Mouse (Mus musculus) midbrain, embryonic 11.5 days (tissue): ENCODE measurements around the gene Plin4. TPM values are rescaled to one million over a fixed set of nuclear protein-coding genes. Genes with fewer than 3 reads are reported as not detected.
"Not testable (repeated sequence)": the region's sequence is repeated elsewhere in the genome, so short reads cannot be mapped to it uniquely, and the experiment has no call there.

Experiments
- ATAC-seq: fragments of 200-750 bp; cut with Nextera tagmentation; 2 replicates; pipeline ENCODE4 v1.8.0; 2017; ENCODE audit warnings: moderate TSS enrichment, moderate library complexity; ENCODE audit not compliant: low FRiP score
- DNase-seq: peaks from one replicate; pipeline ENCODE4 v3.0.0; 2015; ENCODE audit warnings: low spot score; ENCODE audit errors: missing footprints
- H3K27ac ChIP-seq: fragments of 300-500 bp; sonication (generic); 2 replicates; pipeline ENCODE4 v1.5.1; 2014; ENCODE audit warnings: low read depth, low read length
- H3K27me3 ChIP-seq: fragments of 300-500 bp; sonication (generic); 2 replicates; pipeline ENCODE4 v1.6.1; 2014; ENCODE audit warnings: mild to moderate bottlenecking, low read length, moderate library complexity, mixed read lengths; ENCODE audit not compliant: control insufficient read depth, insufficient read depth
- H3K36me3 ChIP-seq: fragments of 300-500 bp; sonication (generic); 2 replicates; pipeline ENCODE4 v1.6.1; 2014; ENCODE audit warnings: mild to moderate bottlenecking, low read length, moderate library complexity, mixed read lengths; ENCODE audit not compliant: control insufficient read depth, insufficient read depth
- H3K4me1 ChIP-seq: fragments of 300-500 bp; sonication (generic); 2 replicates; pipeline ENCODE4 v1.6.1; 2014; ENCODE audit warnings: low read length; ENCODE audit not compliant: control insufficient read depth, insufficient read depth
- H3K4me2 ChIP-seq: fragments of 300-500 bp; sonication (generic); 2 replicates; pipeline ENCODE4 v1.6.1; 2014; ENCODE audit warnings: mild to moderate bottlenecking, moderate library complexity
- H3K4me3 ChIP-seq: fragments of 300-500 bp; sonication (generic); 2 replicates; pipeline ENCODE4 v1.5.1; 2014; ENCODE audit warnings: low read depth, low read length
- H3K9ac ChIP-seq: fragments of 300-500 bp; sonication (generic); 2 replicates; pipeline ENCODE4 v1.6.1; 2014; ENCODE audit warnings: low read length
- H3K9me3 ChIP-seq: fragments of 300-500 bp; sonication (generic); 2 replicates; pipeline ENCODE4 v1.6.1; 2016; ENCODE audit warnings: low read length; ENCODE audit not compliant: control insufficient read depth
- WGBS: fragments of 180-500 bp; shearing (Covaris S2); extraction: QIAGEN DNeasy Blood & Tissue Kit; methylation state at CpG from one replicate; pipeline ENCODE4 v1.1.7; 2014; 5-methylcytosine and 5-hydroxymethylcytosine counted together
- polyA plus RNA-seq: library from polyadenylated mRNA; unstranded; fragments of >200 nt; fragmentation: Nextera tagmentation; extraction: Ambion mirVana; gene quantifications from 2 replicates; pipeline ENCODE4 v1.2.1, GENCODE M21; 2014

The Plin4 gene
- polyA plus RNA-seq, 1 experiment from 2014 or later: 0.05 TPM

DNA sequence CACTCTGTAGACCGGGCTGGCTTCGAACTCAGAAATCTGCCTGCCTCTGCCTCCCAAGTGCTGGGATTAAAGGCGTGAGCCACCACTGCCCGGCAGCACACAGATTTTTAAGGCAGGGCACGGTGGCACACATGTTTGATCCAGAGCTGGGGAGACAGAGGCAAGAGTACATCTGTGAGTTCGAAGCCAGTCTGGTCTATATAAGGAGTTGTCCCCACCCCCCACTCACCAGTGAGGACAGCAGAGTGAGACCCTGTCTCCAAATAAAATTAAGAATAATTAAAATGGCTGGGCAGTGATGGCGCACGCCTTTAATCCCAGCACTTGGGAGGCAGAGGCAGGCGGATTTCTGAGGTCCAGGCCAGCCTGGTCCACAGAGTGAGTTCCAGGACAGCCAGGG is 31.2 kb downstream of the Plin4 start:
- H3K27me3 ChIP-seq, H3K9me3 ChIP-seq, H3K9ac ChIP-seq, H3K36me3 ChIP-seq, DNase-seq, H3K27ac ChIP-seq, ATAC-seq: not testable (repeated sequence)
- WGBS: 62% methylated on average over 9 of the region's 9 CpGs
- Histone ChIP-seq H3K4me1 (peaks cover 31% of the 10 kb centered on the region), H3K4me2 (peak overlapping the region; percentile 98; the same call in 1 of the 2 replicates), H3K4me3 (peak overlapping the region; percentile 80; the same call in 1 of the 2 replicates)

DNA sequence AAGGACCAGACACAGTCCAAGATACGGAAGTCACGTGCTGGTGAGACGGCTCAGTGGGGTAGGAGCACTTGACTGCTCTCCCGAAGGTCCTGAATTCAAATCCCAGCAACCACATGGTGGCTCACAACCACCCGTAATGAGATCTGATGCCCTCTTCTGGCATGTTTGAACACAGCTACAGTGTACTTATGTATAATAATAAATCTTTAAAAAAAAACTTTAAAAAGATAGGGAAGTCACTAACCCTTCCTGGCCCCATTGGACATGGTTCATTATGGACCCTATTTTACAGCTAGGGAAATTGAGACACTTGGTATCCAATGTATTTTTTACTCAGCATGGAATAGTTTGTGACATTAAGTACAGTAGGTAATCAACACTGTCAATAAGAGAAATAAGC is 32.1 kb downstream of the Plin4 start:
- Histone ChIP-seq H3K4me1 (peaks cover 31% of the 10 kb centered on the region), H3K27me3 (no peaks in the 10 kb centered on the region), H3K9ac (no peak overlapping the region), H3K27ac (no peak overlapping the region), H3K9me3 (no peaks in the 10 kb centered on the region), H3K4me2 (no peak overlapping the region), H3K36me3 (no peaks in the 10 kb centered on the region; the same call in 1 of the 2 replicates), H3K4me3 (no peak overlapping the region)
- WGBS: 90% methylated on average over 5 of the region's 5 CpGs
- ATAC-seq: no peak
- no peak for DNase-seq

DNA sequence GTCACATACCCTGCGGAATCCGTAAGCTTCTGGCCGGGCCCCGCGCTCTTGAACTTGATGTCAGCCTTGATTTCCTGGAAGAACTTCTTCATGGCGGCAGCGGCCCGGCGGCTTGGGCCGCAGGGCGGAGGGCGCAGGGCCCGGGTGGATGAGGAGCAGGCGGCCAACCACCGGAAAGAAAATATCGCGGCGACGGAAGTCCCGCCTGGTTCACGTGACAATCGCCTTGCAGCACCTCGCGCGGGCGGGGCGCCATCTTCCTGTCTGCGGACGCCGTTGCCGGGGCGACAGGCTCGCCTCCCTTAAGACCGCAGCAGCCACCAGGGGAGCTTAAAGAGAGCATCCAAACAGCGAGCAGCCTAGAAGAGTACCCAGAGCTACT is 34.8 kb downstream of the Plin4 start, which contains the start of gene Ubxn6:
Ubxn6 (minus strand) TSS at position 202 of the 382 bp plus-strand sequence.
- DNase-seq (peak; percentile 99), ATAC-seq (peak; percentile 65)
- peak within 1 kb of the TSS; percentile 75 for H3K4me3 ChIP-seq
- peak within 1 kb of the TSS; percentile 65 for H3K4me2 ChIP-seq
- no peaks in the 10 kb centered on the region for H3K9me3 ChIP-seq
- peak within 1 kb of the TSS; percentile 90 for H3K27ac ChIP-seq
- peak within 1 kb of the TSS; percentile 79 for H3K9ac ChIP-seq
- H3K36me3 ChIP-seq: peaks cover 9% of the 10 kb centered on the region
- under 1% methylated on average over 35 of the region's 35 CpGs for WGBS
- H3K27me3 ChIP-seq: no peaks in the 10 kb centered on the region
- H3K4me1 ChIP-seq: peaks cover 12% of the 10 kb centered on the region

DNA sequence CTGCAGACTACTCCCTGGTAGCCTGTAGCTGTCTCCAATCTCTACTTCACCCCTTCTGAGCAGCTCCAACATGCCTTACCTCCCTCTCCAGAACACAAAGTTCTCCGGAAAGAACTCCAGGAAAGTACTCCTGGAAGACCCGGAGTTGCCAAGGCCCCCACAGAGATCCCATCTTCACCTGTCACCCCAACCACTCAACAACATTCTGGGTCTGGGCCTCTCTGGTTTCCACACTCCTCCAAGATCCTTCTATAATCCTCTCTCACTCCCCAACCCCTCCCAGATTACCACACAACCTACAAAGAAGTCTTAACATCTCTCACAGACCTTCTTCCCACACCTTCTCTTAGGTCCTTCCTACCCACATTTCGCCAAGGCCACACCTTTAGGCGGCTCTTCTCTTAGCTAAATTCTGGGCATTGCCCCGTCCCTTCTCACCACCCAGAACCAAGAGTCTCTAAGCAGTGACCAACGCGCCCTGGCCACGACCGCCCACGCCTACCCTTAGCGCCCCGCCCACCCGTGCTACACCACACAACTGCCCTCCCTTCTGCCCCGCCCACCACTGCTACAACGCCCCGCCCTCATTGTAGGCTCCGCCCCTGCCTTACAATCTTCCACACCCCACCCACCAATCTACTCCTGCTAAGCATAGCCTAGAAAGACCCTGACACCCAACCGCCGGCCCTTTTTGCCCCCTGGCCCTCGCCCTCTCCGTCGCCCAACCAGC is 35.3 kb downstream of the Plin4 start:
- Histone ChIP-seq H3K4me2 (peak overlapping the region; percentile 65), H3K36me3 (peaks cover 15% of the 10 kb centered on the region), H3K4me3 (peak overlapping the region; percentile 75), H3K9ac (peak overlapping the region; percentile 79), H3K9me3 (no peaks in the 10 kb centered on the region), H3K27me3 (no peaks in the 10 kb centered on the region), H3K4me1 (peaks cover 12% of the 10 kb centered on the region), H3K27ac (peak overlapping the region; percentile 90)
- WGBS: 9% methylated on average over 22 of the region's 22 CpGs
- DNase-seq (peak; percentile 98), ATAC-seq (peak; percentile 41)

DNA sequence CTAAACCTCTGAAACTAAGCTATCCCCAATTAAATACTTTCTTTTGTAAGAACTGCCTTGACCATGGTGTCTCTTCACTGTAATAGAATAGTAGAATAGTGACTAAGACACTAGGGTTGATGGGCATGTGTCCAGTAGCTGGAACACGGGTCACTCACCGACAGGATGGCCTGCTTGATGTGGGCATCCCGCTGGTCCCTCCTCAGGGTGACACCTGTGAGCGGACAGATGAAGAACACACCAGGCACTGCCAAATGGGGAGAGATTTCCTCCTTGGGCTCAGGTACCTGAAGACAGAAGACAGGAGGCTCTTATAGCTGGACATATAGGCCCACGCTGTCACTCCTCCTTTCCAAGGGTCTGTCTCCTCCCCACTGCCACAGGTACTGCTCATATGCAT is 37.4 kb downstream of the Plin4 start:
- no peaks in the 10 kb centered on the region for H3K27me3 ChIP-seq
- H3K4me2 ChIP-seq: no peak overlapping the region
- no peak overlapping the region for H3K4me3 ChIP-seq
- no peak overlapping the region for H3K27ac ChIP-seq
- 92% methylated on average over 5 of the region's 5 CpGs for WGBS
- no peaks in the 10 kb centered on the region for H3K9me3 ChIP-seq
- DNase-seq (peak; percentile 79), ATAC-seq (no peak)
- peaks cover 12% of the 10 kb centered on the region for H3K4me1 ChIP-seq
- H3K36me3 ChIP-seq: peaks cover 31% of the 10 kb centered on the region
- no peak overlapping the region for H3K9ac ChIP-seq

DNA sequence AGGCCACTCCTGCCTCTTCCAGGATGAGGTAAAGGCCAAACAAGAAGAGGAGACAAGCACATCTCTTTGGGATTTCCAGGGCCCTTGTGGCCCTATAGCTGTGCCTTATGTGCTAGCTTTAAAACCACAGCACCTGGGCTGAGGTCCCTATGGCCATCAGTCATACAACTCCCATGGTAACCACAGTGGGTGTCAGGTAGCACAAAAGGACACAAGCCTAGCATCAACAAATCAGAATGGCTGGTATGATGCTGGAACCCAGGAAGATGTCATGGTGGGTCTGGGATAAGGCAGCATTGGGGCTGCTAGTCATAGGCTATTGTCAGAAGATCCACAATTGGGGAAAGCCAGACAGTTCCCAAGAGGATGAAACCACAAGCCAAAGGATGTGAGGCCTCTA is 38.5 kb downstream of the Plin4 start:
- Histone ChIP-seq H3K9ac (no peak overlapping the region), H3K4me3 (no peak overlapping the region), H3K4me2 (no peak overlapping the region), H3K27ac (no peak overlapping the region), H3K27me3 (no peaks in the 10 kb centered on the region), H3K36me3 (peaks cover 39% of the 10 kb centered on the region), H3K9me3 (no peaks in the 10 kb centered on the region), H3K4me1 (peaks cover 12% of the 10 kb centered on the region)
- ATAC-seq (no peak), DNase-seq (peak; percentile 75)

DNA sequence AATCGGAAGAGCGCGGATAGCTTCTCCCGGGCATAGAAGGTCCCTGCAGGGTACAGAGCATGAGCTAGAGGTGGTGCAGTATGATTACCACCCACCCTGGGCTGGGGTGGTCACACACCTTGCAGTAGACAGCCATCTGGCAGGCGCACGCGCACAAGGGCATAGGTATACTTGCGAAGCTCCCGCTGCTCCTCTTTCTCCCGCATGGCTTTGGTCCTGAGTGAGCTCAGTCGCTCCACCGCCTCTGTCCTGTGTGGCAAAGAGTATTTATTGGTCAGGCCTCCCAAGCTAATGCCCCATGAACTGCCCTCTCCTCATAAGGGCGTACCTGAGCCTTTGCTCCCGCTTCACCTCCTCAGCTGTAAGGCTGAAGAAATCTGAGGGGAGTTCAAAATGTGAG is 40.5 kb downstream of the Plin4 start:
- Histone ChIP-seq H3K4me2 (no peak overlapping the region), H3K27me3 (no peaks in the 10 kb centered on the region), H3K36me3 (peaks cover 51% of the 10 kb centered on the region), H3K27ac (no peak overlapping the region), H3K9ac (no peak overlapping the region), H3K4me3 (no peak overlapping the region), H3K9me3 (no peaks in the 10 kb centered on the region), H3K4me1 (peaks cover 3% of the 10 kb centered on the region)
- ATAC-seq (no peak), DNase-seq (peak; percentile 64)
- 94% methylated on average over 14 of the region's 14 CpGs for WGBS

DNA sequence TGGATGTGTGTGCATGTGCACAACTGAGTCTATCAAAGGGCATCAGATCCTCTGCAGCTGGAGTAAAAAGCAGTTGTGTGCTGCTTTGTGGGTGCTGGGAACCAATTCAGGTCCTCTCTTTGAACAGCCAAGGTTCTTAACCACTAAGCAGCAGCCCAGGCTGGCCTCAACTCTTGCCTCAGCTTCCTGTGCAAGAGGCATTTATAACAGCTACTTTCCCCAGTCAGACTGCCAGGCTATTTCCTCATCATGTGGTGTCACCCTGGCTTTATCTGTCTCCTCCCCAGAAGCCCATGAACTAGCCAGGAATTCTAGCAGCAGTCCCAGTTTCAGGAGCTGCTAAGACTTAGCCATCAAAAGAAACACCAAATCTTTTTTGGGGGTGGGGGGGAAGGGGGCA is 43.2 kb downstream of the Plin4 start:
- no peak for ATAC-seq
- Histone ChIP-seq H3K9me3 (no peaks in the 10 kb centered on the region), H3K4me1 (no peaks in the 10 kb centered on the region), H3K27ac (no peak overlapping the region), H3K9ac (no peak overlapping the region), H3K27me3 (no peaks in the 10 kb centered on the region), H3K36me3 (peaks cover 74% of the 10 kb centered on the region), H3K4me2 (no peak overlapping the region), H3K4me3 (no peak overlapping the region)
- DNase-seq: peak; percentile 72

DNA sequence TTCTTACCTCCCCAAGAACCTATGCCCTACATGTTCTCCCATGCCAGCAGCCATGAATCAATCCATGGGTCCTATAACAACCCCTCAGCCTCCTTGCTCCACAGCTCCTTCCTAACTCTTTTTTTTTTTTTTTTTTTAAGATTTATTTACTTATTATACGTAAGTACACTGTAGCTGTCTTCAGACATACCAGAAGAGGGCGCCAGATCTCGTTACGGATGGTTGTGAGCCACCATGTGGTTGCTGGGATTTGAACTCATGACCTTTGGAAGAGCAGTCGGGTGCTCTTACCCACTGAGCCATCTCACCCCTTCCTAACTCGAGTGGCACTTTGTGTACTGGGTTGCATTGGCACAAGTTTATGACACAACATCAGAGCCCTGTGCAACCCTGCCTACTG is 43.9 kb downstream of the Plin4 start:
- DNase-seq, ATAC-seq, H3K9me3 ChIP-seq, H3K4me2 ChIP-seq, H3K4me3 ChIP-seq, H3K27ac ChIP-seq, H3K27me3 ChIP-seq, H3K4me1 ChIP-seq, H3K9ac ChIP-seq: not testable (repeated sequence)
- WGBS: 82% methylated on average over 6 of the region's 6 CpGs
- peaks cover 70% of the 10 kb centered on the region for H3K36me3 ChIP-seq
